Mouse (Mus musculus): ENCODE data around the gene Gm44973. TPM values are rescaled to one million over a fixed set of nuclear protein-coding genes. Genes with fewer than 3 reads are reported as not detected.

Gm44973 gene
- polyA plus RNA-seq, 1 experiment from 2014 or later: 1.3 TPM

- Histone ChIP-seq H3K4me1 (peaks cover 48% of the 10 kb centered on the region), H3K9me3 (0 out of 2 replicates have a peak, but pooled peaks cover 3% of the 10 kb centered on the region), H3K27me3 (replicated peaks; ENCODE audit: low read depth, poor library complexity, severe bottlenecking) (peaks cover 68% of the 10 kb centered on the region), H3K36me3 (replicated peaks) (no peaks in the 10 kb centered on the region), H3K4me3 (peak overlapping the region; percentile 63), H3K27ac (replicated peaks) (no peak overlapping the region)
- DNase-seq (ENCODE audit: low spot score): no peak
- WGBS: 40% methylated on average over 8 of the region's 8 CpGs
Measured at GRCm38 (mm10) chr7:5057381-5057780, 42.1 kb downstream of the Gm44973 start.

- DNase-seq (ENCODE audit: low spot score): peak; percentile 26
- H3K36me3 ChIP-seq (replicated peaks): no peaks in the 10 kb centered on the region
- 0 out of 2 replicates have a peak, but pooled peaks cover 3% of the 10 kb centered on the region for H3K9me3 ChIP-seq
- H3K27ac ChIP-seq (replicated peaks): no peak overlapping the region
- peaks cover 44% of the 10 kb centered on the region for H3K4me1 ChIP-seq
- H3K27me3 ChIP-seq (replicated peaks; ENCODE audit: low read depth, poor library complexity, severe bottlenecking): peaks cover 64% of the 10 kb centered on the region
- H3K4me3 ChIP-seq: peak overlapping the region; percentile 63
- 33% methylated on average over 11 of the region's 11 CpGs for WGBS
Measured at GRCm38 (mm10) chr7:5057804-5058203, 42.5 kb downstream of the Gm44973 start.

- Histone ChIP-seq H3K27ac (replicated peaks) (no peak overlapping the region), H3K9me3 (0 out of 2 replicates have a peak, but pooled peaks cover 3% of the 10 kb centered on the region), H3K36me3 (replicated peaks) (no peaks in the 10 kb centered on the region), H3K27me3 (replicated peaks; ENCODE audit: low read depth, poor library complexity, severe bottlenecking) (peaks cover 56% of the 10 kb centered on the region), H3K4me3 (peak overlapping the region; percentile 11; the same call in 1 of the 2 replicates), H3K4me1 (peaks cover 40% of the 10 kb centered on the region)
- 86% methylated on average over 1 of the region's 1 CpGs for WGBS
- DNase-seq (ENCODE audit: low spot score): no peak
Measured at GRCm38 (mm10) chr7:5058631-5059030, 43.3 kb downstream of the Gm44973 start.

- Histone ChIP-seq H3K36me3 (replicated peaks) (peaks cover 4% of the 10 kb centered on the region), H3K4me3 (0 out of 2 replicates have a peak overlapping the region, but pooled peaks have one; percentile 67), H3K4me1 (peaks cover 40% of the 10 kb centered on the region), H3K27ac (replicated peaks) (no peak overlapping the region), H3K27me3 (replicated peaks; ENCODE audit: low read depth, poor library complexity, severe bottlenecking) (peaks cover 48% of the 10 kb centered on the region), H3K9me3 (0 out of 2 replicates have a peak, but pooled peaks cover 3% of the 10 kb centered on the region)
- WGBS: 90% methylated on average over 12 of the region's 12 CpGs
- no peak for DNase-seq (ENCODE audit: low spot score)
Measured at GRCm38 (mm10) chr7:5059421-5059820, 44.1 kb downstream of the Gm44973 start.

- H3K4me1 ChIP-seq: peaks cover 40% of the 10 kb centered on the region
- WGBS: 3% methylated on average over 27 of the region's 27 CpGs
- peaks cover 10% of the 10 kb centered on the region for H3K36me3 ChIP-seq (replicated peaks)
- peaks cover 39% of the 10 kb centered on the region for H3K27me3 ChIP-seq (replicated peaks; ENCODE audit: low read depth, poor library complexity, severe bottlenecking)
- peak overlapping the region; percentile 96 for H3K27ac ChIP-seq (replicated peaks)
- H3K9me3 ChIP-seq: 0 out of 2 replicates have a peak, but pooled peaks cover 3% of the 10 kb centered on the region
- peak overlapping the region; percentile 67 for H3K4me3 ChIP-seq
- DNase-seq (ENCODE audit: low spot score): peak; percentile 85
Measured at GRCm38 (mm10) chr7:5060239-5060731, 45.0 kb downstream of the Gm44973 start.

- H3K36me3 ChIP-seq (replicated peaks): peaks cover 19% of the 10 kb centered on the region
- H3K27me3 ChIP-seq (replicated peaks; ENCODE audit: low read depth, poor library complexity, severe bottlenecking): peaks cover 31% of the 10 kb centered on the region
- WGBS: under 1% methylated on average over 60 of the region's 60 CpGs
- DNase-seq (ENCODE audit: low spot score): peak; percentile 96
- 0 out of 2 replicates have a peak, but pooled peaks cover 3% of the 10 kb centered on the region for H3K9me3 ChIP-seq
- H3K4me1 ChIP-seq: peaks cover 45% of the 10 kb centered on the region
- H3K27ac ChIP-seq (replicated peaks): peak overlapping the region; percentile 96
- H3K4me3 ChIP-seq: peak overlapping the region; percentile 67
Measured at GRCm38 (mm10) chr7:5060944-5061773, 45.9 kb downstream of the Gm44973 start.

GRCm38 (mm10) chr7:5061774-5062359, 46.6 kb downstream of the Gm44973 start, which contains the start of gene U2af2:
Gene U2af2 (plus strand): TSS chr7:5062143.
- Histone ChIP-seq H3K36me3 (replicated peaks) (peaks cover 26% of the 10 kb centered on the region), H3K4me3 (peak within 1 kb of the TSS; percentile 67), H3K9me3 (0 out of 2 replicates have a peak, but pooled peaks cover 2% of the 10 kb centered on the region), H3K4me1 (peaks cover 40% of the 10 kb centered on the region), H3K27ac (replicated peaks) (peak within 1 kb of the TSS; percentile 96), H3K27me3 (replicated peaks; ENCODE audit: low read depth, poor library complexity, severe bottlenecking) (peaks cover 24% of the 10 kb centered on the region)
- WGBS: 1% methylated on average over 65 of the region's 65 CpGs
- DNase-seq (ENCODE audit: low spot score): peak; percentile 97

- H3K36me3 ChIP-seq (replicated peaks): peaks cover 32% of the 10 kb centered on the region
- peaks cover 17% of the 10 kb centered on the region for H3K27me3 ChIP-seq (replicated peaks; ENCODE audit: low read depth, poor library complexity, severe bottlenecking)
- H3K27ac ChIP-seq (replicated peaks): peak overlapping the region; percentile 96
- H3K4me3 ChIP-seq: peak overlapping the region; percentile 67
- under 1% methylated on average over 51 of the region's 51 CpGs for WGBS
- peak; percentile 86 for DNase-seq (ENCODE audit: low spot score)
- no peaks in the 10 kb centered on the region for H3K9me3 ChIP-seq
- H3K4me1 ChIP-seq: peaks cover 34% of the 10 kb centered on the region
Measured at GRCm38 (mm10) chr7:5062360-5063001, 47.2 kb downstream of the Gm44973 start.

GRCm38 (mm10) chr7:5064886-5065285, 49.6 kb downstream of the Gm44973 start:
- Histone ChIP-seq H3K4me3 (peak overlapping the region; percentile 67), H3K27ac (replicated peaks) (no peak overlapping the region), H3K36me3 (replicated peaks) (peaks cover 57% of the 10 kb centered on the region), H3K27me3 (replicated peaks; ENCODE audit: low read depth, poor library complexity, severe bottlenecking) (no peaks in the 10 kb centered on the region), H3K9me3 (no peaks in the 10 kb centered on the region), H3K4me1 (peaks cover 27% of the 10 kb centered on the region)
- DNase-seq (ENCODE audit: low spot score): no peak
- WGBS: 94% methylated on average over 6 of the region's 6 CpGs

GRCm38 (mm10) chr7:5073586-5073985, 58.3 kb downstream of the Gm44973 start:
- no peaks in the 10 kb centered on the region for H3K9me3 ChIP-seq
- peaks cover 99% of the 10 kb centered on the region for H3K36me3 ChIP-seq (replicated peaks)

GRCm38 (mm10) chr7:5074984-5075383, 59.7 kb downstream of the Gm44973 start:
- 87% methylated on average over 5 of the region's 5 CpGs for WGBS
- Histone ChIP-seq H3K27ac (replicated peaks) (no peak overlapping the region), H3K9me3 (no peaks in the 10 kb centered on the region), H3K4me1 (peaks cover 3% of the 10 kb centered on the region; the same call in 1 of the 2 replicates), H3K27me3 (replicated peaks; ENCODE audit: low read depth, poor library complexity, severe bottlenecking) (no peaks in the 10 kb centered on the region), H3K36me3 (replicated peaks) (peaks cover 95% of the 10 kb centered on the region), H3K4me3 (no peak overlapping the region)
- DNase-seq (ENCODE audit: low spot score): no peak

More at GRCm38 (mm10) chr7:5073586-5073985, 58.3 kb downstream of the Gm44973 start:
- Histone ChIP-seq H3K4me1 (no peaks in the 10 kb centered on the region), H3K27me3 (replicated peaks; ENCODE audit: low read depth, poor library complexity, severe bottlenecking) (no peaks in the 10 kb centered on the region), H3K27ac (replicated peaks) (no peak overlapping the region), H3K4me3 (no peak overlapping the region)
- WGBS: 88% methylated on average over 1 of the region's 1 CpGs
- no peak for DNase-seq (ENCODE audit: low spot score)

- Histone ChIP-seq H3K36me3 (replicated peaks) (peaks cover 78% of the 10 kb centered on the region), H3K27ac (replicated peaks) (no peak overlapping the region), H3K4me1 (peaks cover 17% of the 10 kb centered on the region), H3K9me3 (no peaks in the 10 kb centered on the region), H3K27me3 (replicated peaks; ENCODE audit: low read depth, poor library complexity, severe bottlenecking) (no peaks in the 10 kb centered on the region), H3K4me3 (no peak overlapping the region)
- DNase-seq (ENCODE audit: low spot score): no peak
- WGBS: 94% methylated on average over 2 of the region's 2 CpGs
Measured at GRCm38 (mm10) chr7:5076931-5077330, 61.6 kb downstream of the Gm44973 start.
